Mouse (Mus musculus): ENCODE results near the gene Efcab10. TPM values are rescaled to one million over a fixed set of nuclear protein-coding genes. Genes with fewer than 3 reads are reported as not detected.

The Efcab10 gene
- total and polyA plus RNA-seq, 3 experiments = not detected

- DNase-seq (ENCODE audit: extremely low read depth) = no peak
- in situ Hi-C loops (cut with MboI; ENCODE audit: low pct_ligation_motif_present, low pct_unique_long_range_greater_than_20kb, low sequenced_read_pairs) = no loop called here
Observed at GRCm38 (mm10) chr12:33369555-33369954, 25.1 kb upstream of the Efcab10 start.

GRCm38 (mm10) chr12:33379624-33380445 is 14.8 kb upstream of the Efcab10 start:
- no peaks in the 10 kb centered on the region for H3K79me2 ChIP-seq (replicated peaks; ENCODE audit: control insufficient read depth, extremely low read depth, insufficient read depth, poor library complexity, severe bottlenecking)
- H3K27me3 ChIP-seq (replicated peaks) = no peaks in the 10 kb centered on the region
- no peak overlapping the region for H3K27ac ChIP-seq (ENCODE audit: insufficient read depth, low read depth)
- H3K9ac ChIP-seq (ENCODE audit: insufficient read depth, low read depth) = 0 out of 2 replicates have a peak overlapping the region, but pooled peaks have one; percentile 6
- peaks cover 0 to 6% of the 10 kb centered on the region in 2 experiments; a peak in 2 of 4 replicates for H3K4me1 ChIP-seq (ENCODE audit: control insufficient read depth in 1 of 2, insufficient read depth in 2 of 2)
- dilution Hi-C loops (cut with MboI; ENCODE audit: extremely low pct_ligation_motif_present, extremely low pct_unique_long_range_greater_than_20kb, low sequenced_read_pairs) (no loop called here), in situ Hi-C loops (cut with MboI; ENCODE audit: low pct_ligation_motif_present, low pct_unique_long_range_greater_than_20kb, low sequenced_read_pairs) (no loop called here)
- H3K4me3 ChIP-seq (replicated peaks in 1 of 3; ENCODE audit: low read depth in 2 of 3, low read length in 2 of 3, poor library complexity in 1 of 3) = peak overlapping the region; percentile 5 to 44 (median 21)
- peak overlapping the region; percentile 72 for H3K4me2 ChIP-seq (ENCODE audit: insufficient read depth, low read depth, poor library complexity, severe bottlenecking)
- DNase-seq (ENCODE audit: extremely low read depth) = peak; percentile 82
- no peaks in the 10 kb centered on the region for H3K9me3 ChIP-seq (replicated peaks; ENCODE audit: low read length)
- peaks cover 0 to 5% of the 10 kb centered on the region in 2 experiments for H3K36me3 ChIP-seq (replicated peaks in 1 of 2; ENCODE audit: control insufficient read depth in 1 of 2, insufficient read depth in 1 of 2, low read length in 1 of 2)
- TF ChIP-seq POLR2AphosphoS2 (IDR thresholded peaks at IDR 0.05; ENCODE audit: low read depth, low read length) (no peak), HCFC1 (IDR thresholded peaks at IDR 0.05; ENCODE audit: low read depth, low read length) (no peak), KAT2A (IDR thresholded peaks at IDR 0.05; ENCODE audit: insufficient replicate concordance, low read length) (no peak), ELF1 (IDR thresholded peaks at IDR 0.05; ENCODE audit: low read depth, low read length) (0 out of 2 replicates have a peak, but pooled peaks have one; percentile 13), RCOR1 (conservative IDR thresholded peaks at IDR 0.05; ENCODE audit: low read depth, low read length) (0 out of 2 replicates have a peak, but pooled peaks have one; percentile 4), E2F4 (IDR thresholded peaks at IDR 0.05; ENCODE audit: insufficient replicate concordance, low read depth, low read length) (no peak), USF1 (IDR thresholded peaks at IDR 0.05; ENCODE audit: low read depth, low read length) (peak; percentile 78), CHD2 (IDR thresholded peaks at IDR 0.05; ENCODE audit: low read length) (no peak), PAX5 (IDR thresholded peaks at IDR 0.05; ENCODE audit: low read length) (no peak), MAFK (IDR thresholded peaks at IDR 0.05; ENCODE audit: insufficient replicate concordance, low read length) (no peak), BHLHE40 (IDR thresholded peaks at IDR 0.05; ENCODE audit: low read depth, low read length) (peak; percentile 98), TBP (conservative IDR thresholded peaks at IDR 0.05; ENCODE audit: low read depth, low read length) (no peak), USF2 (conservative IDR thresholded peaks at IDR 0.05; ENCODE audit: low read depth, low read length) (peak; percentile 70), UBTF (IDR thresholded peaks at IDR 0.05; ENCODE audit: low read depth, low read length) (no peak), GABPA (IDR thresholded peaks at IDR 0.05; ENCODE audit: insufficient replicate concordance, low read depth, low read length) (no peak), MXI1 (IDR thresholded peaks at IDR 0.05; ENCODE audit: low read depth, low read length) (peak; percentile 89), MAX (IDR thresholded peaks at IDR 0.05; ENCODE audit: low read length) (peak; percentile 96), ZMIZ1 (IDR thresholded peaks at IDR 0.05; ENCODE audit: low read depth, low read length) (no peak), IRF4 (IDR thresholded peaks at IDR 0.05; ENCODE audit: low read depth, low read length) (no peak), NELFE (IDR thresholded peaks at IDR 0.05; ENCODE audit: low read depth, low read length) (peak; percentile 58), ZC3H11A (IDR thresholded peaks at IDR 0.05; ENCODE audit: low read depth, low read length) (no peak), MAZ (IDR thresholded peaks at IDR 0.05; ENCODE audit: low read depth, low read length) (no peak), EP300 (IDR thresholded peaks at IDR 0.05; ENCODE audit: low read length) (no peak), SIN3A (IDR thresholded peaks at IDR 0.05; ENCODE audit: low read length) (peak; percentile 81), RAD21 (IDR thresholded peaks at IDR 0.05; ENCODE audit: low read depth, low read length) (peak; percentile 67), JUND (conservative IDR thresholded peaks at IDR 0.05; ENCODE audit: low read depth, low read length) (no peak), CTCF (conservative IDR thresholded peaks at IDR 0.05 in 1 of 2, IDR thresholded peaks at IDR 0.05 in 1 of 2; ENCODE audit: low read depth in 2 of 2, low read length in 2 of 2) (peak; percentile 79 to 96), NRF1 (IDR thresholded peaks at IDR 0.05; ENCODE audit: low read depth, low read length) (peak; percentile 35), ETS1 (conservative IDR thresholded peaks at IDR 0.05; ENCODE audit: low read depth, low read length) (no peak), TCF12 (IDR thresholded peaks at IDR 0.05; ENCODE audit: low read depth, low read length) (peak; percentile 37; the same call in 1 of the 2 replicates)

More at GRCm38 (mm10) chr12:33369555-33369954, 25.1 kb upstream of the Efcab10 start:
- Histone ChIP-seq H3K27me3 (replicated peaks) (no peaks in the 10 kb centered on the region), H3K27ac (ENCODE audit: insufficient read depth, low read depth) (no peak overlapping the region), H3K4me1 (ENCODE audit: control insufficient read depth in 1 of 2, insufficient read depth in 2 of 2) (peaks cover 0 to 14% of the 10 kb centered on the region in 2 experiments; a peak in 2 of 4 replicates), H3K36me3 (replicated peaks in 1 of 2; ENCODE audit: control insufficient read depth in 1 of 2, insufficient read depth in 1 of 2, low read length in 1 of 2) (peaks cover 40 to 92% of the 10 kb centered on the region in 2 experiments), H3K9ac (ENCODE audit: insufficient read depth, low read depth) (no peak overlapping the region), H3K4me3 (replicated peaks in 1 of 3; ENCODE audit: low read depth in 2 of 3, low read length in 2 of 3, poor library complexity in 1 of 3) (no peak overlapping the region), H3K79me2 (replicated peaks; ENCODE audit: control insufficient read depth, extremely low read depth, insufficient read depth, poor library complexity, severe bottlenecking) (no peaks in the 10 kb centered on the region), H3K9me3 (replicated peaks; ENCODE audit: low read length) (no peaks in the 10 kb centered on the region), H3K4me2 (ENCODE audit: insufficient read depth, low read depth, poor library complexity, severe bottlenecking) (no peak overlapping the region)
- dilution Hi-C loops (cut with MboI; ENCODE audit: extremely low pct_ligation_motif_present, extremely low pct_unique_long_range_greater_than_20kb, low sequenced_read_pairs) = no loop called here
- TF ChIP-seq MAFK (IDR thresholded peaks at IDR 0.05; ENCODE audit: insufficient replicate concordance, low read length) (peak; percentile 88), MAX (IDR thresholded peaks at IDR 0.05; ENCODE audit: low read length) (no peak)
